Mouse (Mus musculus): ENCODE measurements around the gene Dusp6. TPM values are rescaled to one million over a fixed set of nuclear protein-coding genes. Genes with fewer than 3 reads are reported as not detected.

The Dusp6 gene
- total RNA-seq, 4 experiments from 2014 or later: 7.3 to 9.8 (median 8.5) TPM

GRCm38 (mm10) chr10:99271016-99271415 is 8.0 kb downstream of the Dusp6 start:
- DNase-seq (ENCODE audit: low spot score in 2 of 2): no peak

- DNase-seq (ENCODE audit: low spot score in 2 of 2): no peak
Observed at GRCm38 (mm10) chr10:99273006-99273405, 10.0 kb downstream of the Dusp6 start.

GRCm38 (mm10) chr10:99274640-99275039 is 11.6 kb downstream of the Dusp6 start:
- no peak for DNase-seq (ENCODE audit: low spot score in 2 of 2)

- no peak for DNase-seq (ENCODE audit: low spot score in 2 of 2)
Observed at GRCm38 (mm10) chr10:99279067-99279880, 16.2 kb downstream of the Dusp6 start.

GRCm38 (mm10) chr10:99283981-99284385 is 21.0 kb downstream of the Dusp6 start:
- DNase-seq (ENCODE audit: low spot score in 2 of 2): no peak

GRCm38 (mm10) chr10:99284918-99285317 is 21.9 kb downstream of the Dusp6 start:
- no peak for DNase-seq (ENCODE audit: low spot score in 2 of 2)

- no peak for DNase-seq (ENCODE audit: low spot score in 2 of 2)
Observed at GRCm38 (mm10) chr10:99285759-99286158, 22.7 kb downstream of the Dusp6 start.

GRCm38 (mm10) chr10:99286213-99286612 is 23.2 kb downstream of the Dusp6 start:
- DNase-seq (ENCODE audit: low spot score in 2 of 2): no peak

GRCm38 (mm10) chr10:99286787-99287186 is 23.8 kb downstream of the Dusp6 start:
- no peak for DNase-seq (ENCODE audit: low spot score in 2 of 2)

GRCm38 (mm10) chr10:99287206-99287605 is 24.2 kb downstream of the Dusp6 start:
- no peak for DNase-seq (ENCODE audit: low spot score in 2 of 2)

- DNase-seq (ENCODE audit: low spot score in 2 of 2): no peak
Observed at GRCm38 (mm10) chr10:99289176-99289575, 26.1 kb downstream of the Dusp6 start.

GRCm38 (mm10) chr10:99293111-99293640 is 30.1 kb downstream of the Dusp6 start:
- no peak for DNase-seq (ENCODE audit: low spot score in 2 of 2)

- DNase-seq (ENCODE audit: low spot score in 2 of 2): no peak
Observed at GRCm38 (mm10) chr10:99297721-99298120, 34.7 kb downstream of the Dusp6 start.

GRCm38 (mm10) chr10:99298328-99299295 is 35.6 kb downstream of the Dusp6 start:
- no peak for DNase-seq (ENCODE audit: low spot score in 2 of 2)

GRCm38 (mm10) chr10:99299303-99299702 is 36.3 kb downstream of the Dusp6 start:
- DNase-seq (ENCODE audit: low spot score in 2 of 2): no peak

- DNase-seq (ENCODE audit: low spot score in 2 of 2): no peak
Observed at GRCm38 (mm10) chr10:99302051-99302450, 39.0 kb downstream of the Dusp6 start.

GRCm38 (mm10) chr10:99308837-99309236 is 45.8 kb downstream of the Dusp6 start:
- no peak for DNase-seq (ENCODE audit: low spot score in 2 of 2)

- DNase-seq (ENCODE audit: low spot score in 2 of 2): no peak
Observed at GRCm38 (mm10) chr10:99309617-99310016, 46.6 kb downstream of the Dusp6 start.

GRCm38 (mm10) chr10:99310204-99310603 is 47.2 kb downstream of the Dusp6 start:
- no peak for DNase-seq (ENCODE audit: low spot score in 2 of 2)

- no peak for DNase-seq (ENCODE audit: low spot score in 2 of 2)
Observed at GRCm38 (mm10) chr10:99311956-99312355, 48.9 kb downstream of the Dusp6 start.

GRCm38 (mm10) chr10:99314366-99314765 is 51.3 kb downstream of the Dusp6 start:
- no peak for DNase-seq (ENCODE audit: low spot score in 2 of 2)

- no peak for DNase-seq (ENCODE audit: low spot score in 2 of 2)
Observed at GRCm38 (mm10) chr10:99317057-99317456, 54.0 kb downstream of the Dusp6 start.
